Mouse (Mus musculus) layer of hippocampus, adult 9-10 months (tissue): ENCODE data around the gene Mgll.

Experiments
- DNase-seq: peaks from one replicate; pipeline ENCODE4 v3.0.0; 2022; ENCODE audit warnings: low spot score

Mgll gene

DNA sequence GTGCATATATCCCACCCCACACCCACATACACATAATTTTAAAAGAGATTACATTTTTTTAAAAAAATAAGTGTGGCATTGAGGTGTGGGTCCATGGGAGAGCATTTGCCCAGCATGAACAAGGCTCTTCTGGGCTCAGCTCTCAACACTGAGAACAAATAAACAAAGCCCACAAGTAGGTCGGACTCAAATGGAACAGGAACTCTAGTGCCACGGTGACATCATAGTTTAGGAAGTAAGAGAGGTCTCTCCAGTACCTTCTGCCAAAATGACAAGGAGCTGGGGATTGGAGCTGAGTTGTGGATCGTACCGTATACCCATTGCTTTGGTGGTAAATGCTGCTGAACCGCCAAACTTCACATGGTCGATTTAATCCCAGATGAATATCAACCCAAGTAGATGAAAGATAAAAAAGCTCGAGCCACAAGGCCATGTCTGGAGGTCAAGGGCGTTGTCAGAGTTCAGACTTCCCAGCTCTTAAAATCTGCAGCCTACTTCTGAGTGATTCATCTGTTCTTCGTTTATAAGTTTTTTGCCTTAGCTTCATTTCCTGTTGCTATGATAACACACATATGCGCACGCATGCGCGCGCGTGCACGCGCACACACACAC, 80.9 kb downstream of the Mgll start:
- DNase-seq, result no peak

DNA sequence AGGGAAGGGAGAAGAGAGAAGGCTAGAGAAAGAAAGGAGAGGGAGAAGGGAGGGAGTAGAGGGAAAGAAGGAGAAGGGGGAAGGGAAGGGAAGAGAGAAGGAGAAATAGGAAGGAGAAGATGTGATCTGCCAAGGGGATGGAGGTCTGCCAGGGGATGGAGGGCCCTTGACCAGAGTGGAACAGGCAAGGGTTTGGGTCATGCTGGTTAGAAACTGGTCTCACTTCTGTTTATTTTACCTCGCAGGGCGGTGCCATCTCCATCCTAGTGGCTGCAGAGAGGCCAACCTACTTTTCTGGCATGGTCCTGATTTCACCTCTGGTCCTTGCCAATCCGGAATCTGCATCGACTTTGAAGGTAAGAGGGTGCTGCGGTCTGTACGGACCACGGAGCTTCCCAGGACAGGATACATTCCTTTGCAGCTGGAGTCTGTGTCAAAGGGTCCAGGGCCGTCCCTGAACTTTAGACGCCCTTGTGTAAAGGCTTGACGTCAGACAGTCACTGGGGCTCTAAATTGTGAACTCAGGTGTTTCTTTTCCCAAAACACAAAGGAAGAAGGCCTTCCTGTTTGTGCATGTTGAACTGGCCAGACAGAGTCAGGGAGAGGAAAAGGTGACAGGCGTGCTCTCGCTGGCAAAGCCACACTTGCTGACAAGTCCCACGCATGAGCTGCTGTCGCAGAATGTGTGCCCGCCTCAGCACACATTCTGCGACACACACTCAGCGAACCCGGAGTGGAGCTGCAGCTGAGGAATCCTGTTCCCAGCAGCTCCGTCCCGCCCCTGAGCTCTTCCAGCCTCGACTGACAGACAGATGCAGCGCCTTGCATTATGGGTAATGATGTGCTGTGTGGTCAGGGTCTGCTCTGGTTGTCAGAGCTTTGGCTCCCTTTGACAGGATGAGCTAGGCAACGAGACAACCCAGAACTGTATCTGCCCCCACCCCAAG, 85.2 kb downstream of the Mgll start:
- DNase-seq, result no peak

DNA sequence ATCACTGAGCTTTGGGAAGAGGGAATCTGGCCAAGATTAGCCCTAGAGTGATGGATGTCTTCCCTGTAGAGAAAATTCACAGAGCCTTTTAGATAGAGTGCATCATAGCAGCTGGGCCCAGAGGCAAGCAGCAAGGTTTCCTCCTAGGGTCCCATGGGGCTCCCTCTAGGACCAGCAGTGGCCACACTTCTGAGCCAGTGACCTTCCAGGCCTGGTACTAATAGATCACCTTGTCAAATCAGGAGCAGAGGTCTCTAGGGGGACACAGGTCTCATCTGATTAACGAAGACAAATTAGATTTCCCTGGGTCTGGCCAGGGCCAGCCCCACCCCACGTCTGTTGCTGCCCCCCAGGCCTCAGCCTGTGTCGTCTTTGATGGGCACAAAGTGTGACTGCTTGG, 86.1 kb downstream of the Mgll start:
- no peak for DNase-seq

DNA sequence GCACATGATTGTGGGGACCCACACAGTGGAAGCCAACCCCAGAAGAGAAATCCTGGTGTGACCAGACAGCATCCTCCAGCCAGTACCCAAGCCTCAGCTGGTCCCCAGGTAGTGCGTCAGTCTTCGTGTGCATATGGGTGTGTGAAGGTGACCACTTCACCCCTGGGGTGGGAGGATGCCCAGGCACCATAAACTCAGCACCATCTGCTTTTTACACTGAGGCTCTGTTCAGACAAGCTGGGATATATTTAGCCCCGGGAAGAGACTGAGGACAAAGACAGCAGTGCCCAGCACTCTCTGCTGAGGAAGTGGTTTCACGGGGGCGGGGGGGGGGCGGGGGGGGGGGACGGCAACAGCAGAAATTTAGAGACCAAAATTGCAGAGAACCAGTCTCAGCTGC, 87.2 kb downstream of the Mgll start:
- no peak for DNase-seq

DNA sequence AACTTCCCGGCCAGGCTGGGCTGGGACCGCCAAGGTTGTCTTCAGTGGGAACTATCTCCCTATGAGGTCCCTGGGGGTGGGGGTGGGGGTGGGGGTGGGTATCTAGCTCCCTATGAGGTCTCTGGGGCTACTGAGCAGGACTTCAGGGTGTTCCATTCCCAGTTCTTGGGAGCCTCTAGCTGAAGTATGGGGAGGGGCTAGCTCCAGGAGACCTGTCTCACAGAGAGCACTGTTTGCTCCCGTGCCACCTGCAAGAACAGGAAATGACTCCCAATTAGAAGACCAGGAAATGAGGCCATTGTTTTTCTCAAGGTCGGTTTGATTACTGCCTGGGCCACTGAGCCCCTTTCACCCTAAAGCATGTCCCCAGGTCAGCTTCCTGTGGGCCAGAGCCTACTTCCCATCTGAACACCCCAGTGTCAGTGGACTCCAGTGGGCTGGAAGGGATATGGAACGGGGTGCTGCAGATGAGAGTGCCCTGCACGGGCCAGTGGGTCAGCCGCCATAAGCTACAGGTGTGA, 87.7 kb downstream of the Mgll start:
- no peak for DNase-seq

DNA sequence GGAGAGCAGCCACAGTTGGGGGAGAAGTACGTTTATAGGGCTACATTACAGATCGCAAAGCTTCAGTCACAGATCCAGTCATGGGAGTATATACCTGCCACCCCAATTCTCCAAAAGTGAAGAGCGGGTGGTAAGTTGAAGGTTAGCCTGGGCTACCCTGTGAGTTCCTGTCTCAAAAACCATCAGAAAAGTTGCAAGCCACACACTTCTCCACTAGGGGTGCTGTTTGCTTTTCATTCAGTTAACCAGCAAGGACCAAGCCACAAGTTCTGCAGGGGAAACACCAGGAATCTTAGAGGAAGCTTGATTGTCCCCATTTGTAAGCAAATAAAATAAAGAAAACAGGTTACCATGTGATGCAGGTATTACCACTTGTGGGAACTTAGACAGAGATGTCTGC, 88.7 kb downstream of the Mgll start:
- peak; percentile 65 for DNase-seq

DNA sequence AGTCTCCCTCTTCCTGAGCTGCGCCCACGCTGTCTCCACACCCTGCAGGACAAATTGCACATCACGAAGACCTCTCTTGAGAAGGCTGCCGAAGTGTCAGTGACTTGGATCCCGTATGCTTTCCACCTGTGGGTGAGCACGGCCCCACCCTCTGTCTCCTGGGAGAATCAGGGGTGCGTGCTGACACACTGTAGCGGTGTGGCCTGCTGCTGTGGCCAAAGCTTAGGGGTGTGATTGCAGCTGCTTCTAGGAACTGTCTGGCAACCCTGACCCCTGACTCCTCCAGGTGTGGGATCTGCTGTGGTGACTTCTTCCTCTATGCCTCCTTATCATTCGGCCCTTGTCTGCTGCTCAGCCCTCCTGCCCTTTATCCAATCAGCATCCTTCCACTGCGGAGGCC, 89.6 kb downstream of the Mgll start:
- no peak for DNase-seq

DNA sequence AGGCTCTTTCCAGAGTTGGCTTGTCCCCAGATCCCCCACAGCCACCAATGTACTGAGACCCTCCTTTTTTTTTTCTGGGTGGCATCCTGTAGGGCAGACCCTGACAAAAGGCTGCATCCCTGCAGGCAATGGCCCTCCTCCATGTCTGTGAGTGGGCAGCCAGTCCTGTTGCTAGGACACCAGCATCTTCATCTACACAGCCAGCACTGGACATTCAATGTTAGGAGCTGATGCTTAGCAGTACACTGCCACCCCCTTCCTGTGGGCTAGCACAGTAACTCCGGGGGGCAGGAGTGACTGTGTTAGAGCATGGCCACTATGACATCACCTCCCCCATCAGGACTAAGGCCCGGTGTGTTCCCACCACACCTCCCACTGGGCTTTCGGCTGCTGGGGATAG, 90.8 kb downstream of the Mgll start:
- DNase-seq, result no peak

DNA sequence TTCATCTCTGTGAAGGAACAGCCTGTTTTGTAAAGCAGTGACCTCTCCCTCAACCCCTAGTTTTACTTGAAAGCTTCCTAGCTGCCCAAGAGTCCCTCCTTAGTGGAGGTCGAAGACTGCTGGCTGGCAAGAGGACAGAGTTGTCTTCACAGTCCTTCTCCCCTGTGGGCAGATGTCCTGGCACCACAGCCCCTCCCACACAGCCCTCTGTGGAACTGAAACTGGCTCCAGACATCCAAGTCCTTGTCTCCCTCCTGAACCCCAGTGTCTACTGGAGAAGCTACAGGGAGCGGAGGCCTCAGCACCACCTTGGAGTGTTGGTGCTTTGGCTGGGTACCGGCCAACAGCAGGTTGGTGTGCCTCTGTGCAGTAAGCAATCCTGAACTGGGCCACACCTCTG, 91.3 kb downstream of the Mgll start:
- no peak for DNase-seq

DNA sequence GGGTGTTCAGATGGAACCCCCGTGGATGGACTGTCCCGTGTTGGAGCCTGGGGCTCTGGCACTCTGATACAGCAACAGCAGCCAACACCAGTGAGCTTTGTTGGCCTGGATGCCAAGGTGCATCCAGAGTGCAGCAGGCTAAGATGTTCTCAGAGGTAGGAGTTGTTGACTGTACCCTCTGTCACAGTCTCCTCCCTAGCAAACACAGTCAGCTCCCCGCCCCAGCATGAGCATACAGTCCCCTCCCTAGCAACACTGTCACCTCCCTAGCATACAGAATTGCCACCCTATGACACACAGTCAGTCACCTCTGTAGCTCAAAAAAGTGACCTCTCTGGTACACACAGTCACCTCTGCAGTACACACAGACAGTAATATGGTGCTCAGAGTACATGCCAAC, 92.7 kb downstream of the Mgll start:
- DNase-seq, result no peak

DNA sequence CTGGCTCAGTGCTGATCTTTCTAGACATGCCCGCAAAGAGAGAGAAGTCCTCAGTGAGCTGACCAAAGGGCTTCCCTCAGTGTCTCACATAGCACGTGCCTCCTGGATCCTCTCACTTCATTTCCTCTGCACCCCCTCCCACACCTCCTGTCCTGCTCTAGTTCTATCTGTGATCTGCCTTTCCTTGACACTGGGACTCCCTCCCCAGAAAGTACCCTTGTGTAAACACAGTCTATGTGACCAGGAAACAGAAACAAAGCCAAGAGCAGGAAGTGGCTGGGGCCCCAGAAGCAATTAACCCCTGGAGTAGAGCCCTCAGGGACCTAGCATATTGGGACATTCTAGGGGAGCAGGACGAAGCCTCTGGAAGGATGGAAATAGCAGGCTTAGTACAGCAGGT, 96.6 kb downstream of the Mgll start:
- DNase-seq, result no peak

DNA sequence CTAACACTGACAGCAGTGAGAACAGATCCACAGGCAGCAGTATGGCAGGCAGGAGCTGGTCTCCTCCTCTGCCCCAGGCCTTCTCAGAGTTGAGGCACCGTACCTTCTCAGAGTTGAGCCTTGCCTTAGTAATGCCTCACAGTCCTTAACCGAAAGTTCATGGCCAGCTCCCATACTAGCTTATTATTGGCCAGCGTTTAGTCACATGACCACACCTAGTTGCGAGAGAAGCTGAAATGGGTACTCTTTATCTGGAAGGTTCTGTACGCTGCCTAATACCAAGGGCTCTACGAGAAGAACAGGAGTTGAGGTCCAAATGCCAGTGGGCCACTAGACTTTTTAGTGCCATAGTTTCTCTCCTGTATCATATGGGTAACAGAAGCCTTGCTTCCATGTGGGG, 97.1 kb downstream of the Mgll start:
- no peak for DNase-seq

DNA sequence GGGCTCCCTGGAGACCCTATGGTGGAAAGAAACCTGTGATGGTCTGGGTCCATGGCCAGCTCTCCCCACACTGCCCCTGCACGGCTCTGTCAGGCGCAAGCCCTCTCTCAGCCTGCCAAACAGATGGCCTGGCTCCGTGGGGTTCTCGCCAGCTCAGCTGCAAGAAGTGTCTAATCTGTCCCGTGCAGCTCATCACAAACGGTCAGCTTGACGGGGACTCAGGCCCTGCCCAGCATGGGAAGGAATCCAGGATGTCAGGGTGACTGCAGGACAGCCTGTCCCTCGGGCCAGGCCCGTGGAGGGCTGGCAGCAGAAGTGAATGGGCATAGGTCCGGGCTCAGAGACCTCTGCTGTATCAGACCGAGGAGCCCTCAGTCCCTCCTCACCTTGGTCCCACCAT, 97.7 kb downstream of the Mgll start:
- no peak for DNase-seq

DNA sequence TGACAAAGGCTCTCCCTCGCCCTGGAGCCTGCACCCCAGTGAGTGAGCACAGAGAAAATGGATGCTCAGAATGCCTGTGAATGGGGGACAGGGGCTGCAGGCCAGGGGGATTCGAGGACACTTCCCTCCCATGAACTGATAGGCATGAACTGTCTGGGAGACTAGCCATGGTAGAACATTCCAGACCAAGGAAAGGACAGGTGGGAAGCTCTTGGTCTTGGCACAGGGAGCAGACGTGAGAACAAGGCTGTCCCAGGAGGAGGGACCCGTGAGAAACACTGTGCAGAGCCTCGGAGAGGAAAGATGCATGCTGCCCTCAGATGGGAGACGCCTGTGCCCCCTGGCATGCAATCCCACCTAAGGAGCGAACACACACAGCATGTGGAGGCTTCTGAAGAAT, 100.0 kb downstream of the Mgll start:
- DNase-seq, result no peak

DNA sequence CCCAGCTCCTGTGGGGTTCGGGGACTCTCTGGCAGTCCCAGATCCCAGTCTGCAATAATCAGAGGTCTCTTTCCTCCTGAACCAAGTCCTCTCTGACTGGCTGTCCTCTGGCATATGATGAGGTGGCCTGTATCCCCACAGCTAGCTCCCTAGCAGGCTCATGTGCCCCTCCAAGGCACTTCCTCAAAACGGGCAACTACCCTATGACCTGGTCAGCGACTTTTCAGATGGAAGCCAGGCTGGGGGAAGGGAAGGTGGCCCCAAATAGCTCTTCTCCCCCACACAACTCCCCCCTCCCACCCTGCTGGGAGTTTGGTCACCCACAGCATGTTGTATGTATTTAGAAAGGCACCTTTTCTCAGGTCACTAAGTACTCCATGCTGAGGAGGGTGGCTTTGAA, 101.9 kb downstream of the Mgll start:
- no peak for DNase-seq

DNA sequence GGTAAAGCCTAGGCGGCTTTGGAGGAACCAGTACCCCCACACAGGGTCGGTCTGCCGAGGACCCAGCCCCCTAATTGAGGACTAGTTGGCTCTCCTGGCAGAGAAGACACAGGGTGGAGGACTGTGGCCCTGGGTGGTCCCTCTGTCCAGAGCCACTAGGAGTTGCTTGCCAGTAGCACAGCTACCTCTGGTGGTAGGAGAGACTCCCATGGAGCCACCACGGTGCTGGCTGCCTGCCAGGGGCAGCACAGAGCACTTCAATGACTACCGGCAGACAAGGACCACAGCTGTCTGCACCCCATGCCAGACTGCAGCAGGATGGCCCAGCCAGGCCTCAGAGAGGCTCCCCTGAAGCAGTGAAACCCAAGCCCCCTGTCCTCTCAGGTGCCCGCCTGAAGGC, 102.3 kb downstream of the Mgll start:
- no peak for DNase-seq

DNA sequence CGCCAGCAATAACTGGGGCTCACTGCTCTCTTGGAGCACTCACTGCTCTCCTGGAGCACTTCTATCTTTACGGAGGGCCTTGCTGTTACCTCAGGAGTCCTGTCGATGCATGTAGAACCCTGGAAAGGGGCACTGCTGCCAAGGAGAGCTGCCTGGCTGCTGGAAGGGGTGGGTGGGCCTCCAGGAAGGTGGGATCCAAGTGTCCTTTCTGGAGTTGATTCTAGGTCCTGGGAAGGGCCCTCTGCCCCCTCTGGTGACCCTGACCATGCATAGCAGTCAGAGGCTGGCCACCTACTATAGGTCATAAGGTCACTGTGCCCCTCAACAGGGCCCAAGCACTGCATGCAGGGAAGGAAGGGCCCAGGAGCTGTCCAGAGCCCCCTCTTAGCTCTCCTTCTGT, 102.8 kb downstream of the Mgll start:
- DNase-seq, result no peak

DNA sequence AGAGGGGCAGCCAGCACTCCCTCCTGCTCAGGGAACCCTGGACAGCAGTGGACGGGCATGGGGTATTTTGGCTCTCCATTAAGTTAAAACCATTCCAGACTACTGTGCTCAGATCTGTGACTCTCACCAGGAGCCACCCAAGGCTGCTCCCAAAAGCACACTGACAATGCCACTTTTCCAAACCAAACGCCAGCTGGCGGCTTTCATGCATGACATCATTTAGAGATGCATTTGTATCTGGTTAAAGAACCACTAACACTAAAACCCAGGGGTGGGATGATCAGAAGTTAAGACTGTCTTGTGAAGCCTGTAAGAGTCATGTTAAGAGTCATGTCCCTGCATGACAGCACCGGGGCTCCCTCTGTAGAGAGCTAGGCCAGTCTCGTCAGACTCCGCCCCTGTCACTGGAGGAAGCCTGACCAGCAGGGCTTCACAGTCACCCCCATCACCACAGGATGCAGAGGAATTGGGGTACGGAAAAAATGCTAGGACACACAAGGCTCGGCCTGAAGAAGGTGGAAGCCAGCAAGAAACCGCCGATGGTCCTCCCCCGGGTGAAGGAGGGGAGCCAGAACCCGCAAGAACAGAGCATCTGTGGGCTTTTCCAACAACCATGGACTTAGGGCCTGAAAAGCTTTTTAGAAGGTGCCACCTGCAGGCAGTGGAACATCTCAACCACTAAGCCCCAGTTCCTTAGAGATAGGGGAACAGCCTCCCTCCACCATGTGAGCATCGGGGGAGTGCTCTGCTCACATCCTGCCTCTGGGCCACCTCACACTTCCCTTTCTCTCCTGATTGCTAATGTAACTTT, 103.4 kb downstream of the Mgll start:
- no peak for DNase-seq

DNA sequence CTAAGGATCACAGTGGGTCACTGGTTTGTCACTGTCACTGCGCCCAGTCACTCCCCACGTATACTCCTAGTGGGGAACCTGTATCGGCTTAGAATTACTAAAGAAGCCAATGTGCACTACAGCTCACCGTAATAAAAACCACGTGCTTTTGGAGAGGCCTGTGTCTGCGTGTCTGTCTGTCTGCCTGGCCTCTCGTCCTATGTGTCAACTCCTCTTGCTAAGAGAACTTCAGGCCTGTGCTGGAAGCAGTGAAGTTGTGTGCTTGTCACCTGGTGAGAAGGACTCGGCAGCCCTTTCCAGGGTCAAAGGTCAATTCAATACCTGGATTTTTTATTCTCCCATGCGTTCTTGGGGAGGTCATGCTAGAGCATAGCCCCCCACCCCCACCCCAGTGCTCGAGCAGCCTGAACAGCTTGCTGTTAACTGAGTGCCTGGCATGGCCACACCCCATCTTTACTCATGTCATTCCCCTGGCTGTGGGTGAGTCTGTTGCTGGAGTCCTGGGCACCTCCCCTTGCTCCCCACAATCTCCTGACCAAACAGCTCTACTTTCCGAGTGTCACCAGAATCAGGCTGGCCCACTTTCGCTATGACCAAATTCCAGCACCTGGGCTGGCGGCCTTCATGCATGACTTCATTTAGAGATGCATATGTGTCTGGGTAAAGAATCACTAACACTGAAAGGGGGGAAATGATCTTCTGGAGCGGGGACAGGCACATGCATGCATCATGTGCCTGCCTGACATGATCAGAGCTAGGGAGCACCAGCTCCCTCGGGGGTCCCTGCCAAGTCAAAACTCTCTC, 104.2 kb downstream of the Mgll start:
- DNase-seq, result no peak

DNA sequence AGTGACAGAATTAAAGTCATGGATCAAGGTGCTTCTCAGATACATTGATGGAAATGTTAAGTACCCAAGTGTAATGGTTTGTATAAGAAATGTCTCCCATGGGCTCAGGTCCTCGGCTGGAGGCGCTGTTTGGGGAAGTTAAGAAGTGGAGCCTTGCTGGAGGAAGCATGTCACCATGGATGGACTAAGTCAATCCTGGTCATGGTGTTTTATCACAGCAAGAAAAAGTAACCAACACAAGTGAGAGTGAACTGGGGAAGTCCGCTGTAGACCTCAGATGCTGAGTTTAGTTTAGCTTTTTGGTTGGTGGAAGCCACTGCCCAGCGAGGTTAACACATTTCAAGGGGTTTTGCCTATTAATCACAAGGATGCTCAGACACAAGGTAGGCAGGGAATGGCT, 105.4 kb downstream of the Mgll start:
- DNase-seq, result no peak

DNA sequence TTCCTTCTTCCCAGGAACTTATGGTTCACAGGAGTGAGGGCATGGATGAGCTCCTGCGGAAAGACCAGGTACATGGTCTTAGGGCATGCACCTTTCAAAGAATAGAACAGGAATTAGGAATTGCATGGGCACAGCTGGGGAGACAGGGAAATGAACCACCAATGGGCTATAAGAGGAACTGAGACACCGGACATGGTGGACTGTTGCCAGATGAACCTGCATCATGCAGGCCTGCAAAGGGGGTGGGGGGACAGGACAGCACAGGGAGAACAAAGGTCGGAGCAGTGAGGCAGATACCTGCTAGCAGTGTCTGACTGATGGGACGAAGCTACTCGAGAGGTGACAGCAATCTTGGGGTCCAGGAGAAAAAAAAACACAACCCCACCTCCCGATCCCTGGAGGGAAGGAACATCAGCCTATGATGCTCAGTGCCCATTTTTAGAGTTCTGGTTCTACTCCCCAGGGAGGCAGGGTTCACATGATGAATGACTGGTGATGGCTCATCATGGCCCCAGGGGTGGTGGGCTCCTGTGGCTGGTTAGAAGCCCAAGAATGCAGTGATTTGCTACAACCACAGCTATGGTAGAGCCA, 106.0 kb downstream of the Mgll start:
- DNase-seq, result no peak
